Mouse (Mus musculus) megakaryocyte-erythroid progenitor cell, adult 5-6 weeks (primary cell): ENCODE measurements around the gene Gle1. TPM values are rescaled to one million over a fixed set of nuclear protein-coding genes. Genes with fewer than 3 reads are reported as not detected.
"Not testable (repeated sequence)": the region's sequence is repeated elsewhere in the genome, so short reads cannot be mapped to it uniquely, and the experiment has no call there.

Experiments used
- ATAC-seq: replicated peaks from 2 replicates; pipeline ENCODE4 v1.8.0; 2016; ENCODE audit warnings: mild to moderate bottlenecking, inconsistent platforms; ENCODE audit not compliant: severe bottlenecking, poor library complexity, low FRiP score, low TSS enrichment
- total RNA-seq, 2 experiments: library from RNA; stranded (forward) in 1 of 2; stranded (reverse) in 1 of 2; fragments of 200-1000, 215-1000 nt in 1 of 2; fragments of >200 nt in 1 of 2; fragmentation: Nextera tagmentation in 1 of 2; gene quantifications; 2 replicates each; pipeline ENCODE4 v1.2.3; 2014 to 2017

Gene Gle1
- total RNA-seq (2014; fragmentation: Nextera tagmentation) (39.1 and 52.0 TPM in 2 replicates), total RNA-seq (2017) (64.5 and 72.1 TPM in 2 replicates)

GRCm38 (mm10) chr2:29934906-29935599 lies at the start of gene Gle1:
Gene Gle1, plus strand, starts transcription at chr2:29935426.
- ATAC-seq: peak; percentile 96

- not testable (repeated sequence) for ATAC-seq
Measured at GRCm38 (mm10) chr2:29886659-29887292, 48.5 kb upstream of the Gle1 start.

GRCm38 (mm10) chr2:29889066-29889944 lies 45.9 kb upstream of the Gle1 start, which contains the start of gene Odf2:
Gene Odf2, plus strand, starts transcription at chr2:29889221.
- peak; percentile 85 for ATAC-seq

GRCm38 (mm10) chr2:29889991-29890833 lies 45.0 kb upstream of the Gle1 start:
- peak; percentile 84 for ATAC-seq

- ATAC-seq: no peak
Measured at GRCm38 (mm10) chr2:29891773-29892172, 43.5 kb upstream of the Gle1 start.

GRCm38 (mm10) chr2:29896071-29896470 lies 39.2 kb upstream of the Gle1 start:
- no peak for ATAC-seq

GRCm38 (mm10) chr2:29897366-29897765 lies 37.9 kb upstream of the Gle1 start:
- ATAC-seq: no peak

GRCm38 (mm10) chr2:29898081-29898480 lies 37.1 kb upstream of the Gle1 start:
- no peak for ATAC-seq

GRCm38 (mm10) chr2:29902194-29902593 lies 33.0 kb upstream of the Gle1 start:
- no peak for ATAC-seq

- not testable (repeated sequence) for ATAC-seq
Measured at GRCm38 (mm10) chr2:29908171-29908570, 27.1 kb upstream of the Gle1 start.

GRCm38 (mm10) chr2:29910042-29910441 lies 25.2 kb upstream of the Gle1 start:
- peak; percentile 60; the same call in 1 of the 2 replicates for ATAC-seq

GRCm38 (mm10) chr2:29917621-29918020 lies 17.6 kb upstream of the Gle1 start:
- ATAC-seq: peak; percentile 84

GRCm38 (mm10) chr2:29922011-29922410 lies 13.2 kb upstream of the Gle1 start:
- ATAC-seq: no peak

GRCm38 (mm10) chr2:29926542-29926941 lies 8.7 kb upstream of the Gle1 start:
- ATAC-seq: no peak

GRCm38 (mm10) chr2:29930506-29930905 lies 4.7 kb upstream of the Gle1 start:
- ATAC-seq: no peak

- no peak for ATAC-seq
Measured at GRCm38 (mm10) chr2:29931194-29931593, 4.0 kb upstream of the Gle1 start.

GRCm38 (mm10) chr2:29940073-29940472 lies 4.8 kb downstream of the Gle1 start:
- ATAC-seq: no peak

- no peak for ATAC-seq
Measured at GRCm38 (mm10) chr2:29940826-29941225, 5.6 kb downstream of the Gle1 start.

GRCm38 (mm10) chr2:29944723-29945122 lies 9.5 kb downstream of the Gle1 start:
- no peak for ATAC-seq
